Mouse (Mus musculus) liver, embryonic 15.5 days (tissue): ENCODE results near the gene Ralgps1. TPM values are rescaled to one million over a fixed set of nuclear protein-coding genes. Genes with fewer than 3 reads are reported as not detected.
"Not testable (repeated sequence)": the region's sequence is repeated elsewhere in the genome, so short reads cannot be mapped to it uniquely, and the experiment has no call there.

Experiments used
- ATAC-seq: fragments of 200-750 bp; cut with Nextera tagmentation; 2 replicates; pipeline ENCODE4 v1.8.0; 2017; ENCODE audit warnings: moderate number of reproducible peaks, mild to moderate bottlenecking, moderate library complexity; ENCODE audit not compliant: insufficient read depth
- H3K27ac ChIP-seq: fragments of 300-500 bp; sonication (generic); replicated peaks from 2 replicates; pipeline ENCODE4 v1.5.1; 2015; ENCODE audit warnings: mild to moderate bottlenecking, inconsistent platforms
- H3K27me3 ChIP-seq: fragments of 300-500 bp; sonication (generic); 2 replicates; pipeline ENCODE4 v1.6.1; 2015; ENCODE audit warnings: mild to moderate bottlenecking, inconsistent platforms
- H3K36me3 ChIP-seq: fragments of 300-500 bp; sonication (generic); replicated peaks from 2 replicates; pipeline ENCODE4 v1.6.1; 2015; ENCODE audit warnings: moderate library complexity, mild to moderate bottlenecking, inconsistent platforms
- H3K4me1 ChIP-seq: fragments of 300-500 bp; sonication (generic); replicated peaks from 2 replicates; pipeline ENCODE4 v1.6.1; 2015; ENCODE audit warnings: inconsistent platforms
- H3K4me2 ChIP-seq: fragments of 300-500 bp; sonication (generic); 2 replicates; pipeline ENCODE4 v1.6.1; 2015; ENCODE audit warnings: moderate library complexity, mild to moderate bottlenecking, inconsistent platforms
- H3K4me3 ChIP-seq: fragments of 300-500 bp; sonication (generic); replicated peaks from 2 replicates; pipeline ENCODE4 v1.5.1; 2015; ENCODE audit warnings: mild to moderate bottlenecking, inconsistent platforms
- H3K9ac ChIP-seq: fragments of 300-500 bp; sonication (generic); 2 replicates; pipeline ENCODE4 v1.6.1; 2015; ENCODE audit warnings: moderate library complexity, mild to moderate bottlenecking, inconsistent platforms
- H3K9me3 ChIP-seq: fragments of 300-500 bp; sonication (generic); replicated peaks from 2 replicates; pipeline ENCODE4 v1.6.1; 2016; ENCODE audit warnings: inconsistent platforms
- WGBS: fragments of 180-500 bp; shearing (Covaris S2); methylation state at CpG from one replicate; pipeline ENCODE4 v1.1.7; 2015; ENCODE audit warnings: mixed read lengths; ENCODE audit not compliant: insufficient replicate concordance; 5-methylcytosine and 5-hydroxymethylcytosine counted together
- polyA plus RNA-seq: library from polyadenylated mRNA; unstranded; fragments of >200 nt; fragmentation: Nextera tagmentation; extraction: Ambion mirVana; gene quantifications from 2 replicates; pipeline ENCODE4 v1.2.1, GENCODE M21; 2015

The Ralgps1 gene
- polyA plus RNA-seq, 1 experiment from 2014 or later, result 0.90 TPM

DNA sequence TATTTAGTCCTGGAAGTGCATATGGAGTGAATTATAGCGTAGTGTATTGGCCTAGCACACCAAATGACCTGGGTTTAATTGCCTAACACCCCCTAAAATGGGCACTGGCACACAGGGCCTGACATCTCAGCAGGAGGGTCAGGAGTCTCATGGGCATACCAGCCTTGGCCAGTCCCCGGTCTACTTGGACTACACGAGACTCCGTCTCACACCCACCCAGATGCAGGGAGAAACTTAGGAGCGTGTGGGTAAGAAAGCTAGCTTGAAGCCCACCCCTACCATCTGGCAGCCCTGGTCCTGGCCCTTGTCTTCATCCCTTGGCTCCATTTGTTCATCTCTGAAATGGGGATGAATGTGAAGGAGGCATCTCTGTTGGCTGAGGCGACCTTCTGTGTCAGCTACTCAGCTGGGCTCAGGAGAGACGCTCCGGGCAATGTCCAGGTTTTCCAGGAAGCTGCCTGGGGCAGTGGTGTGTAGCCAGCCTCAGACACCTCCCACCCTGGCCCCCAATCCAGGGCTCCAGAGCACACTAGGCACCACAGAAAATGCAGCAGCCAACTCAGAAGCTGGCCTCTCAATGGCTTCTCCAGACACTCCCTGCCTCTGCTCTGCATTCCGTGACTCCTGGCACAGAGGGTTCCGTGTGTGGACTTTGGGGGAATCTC, 150.5 kb downstream of the Ralgps1 start:
- Histone ChIP-seq H3K4me3 (no peak overlapping the region), H3K9me3 (no peaks in the 10 kb centered on the region), H3K27me3 (0 out of 2 replicates have a peak, but pooled peaks cover 4% of the 10 kb centered on the region), H3K4me2 (no peak overlapping the region), H3K36me3 (no peaks in the 10 kb centered on the region), H3K9ac (no peak overlapping the region), H3K4me1 (peaks cover 14% of the 10 kb centered on the region), H3K27ac (no peak overlapping the region)
- 74% methylated on average over 10 of the region's 10 CpGs for WGBS
- ATAC-seq, result no peak

DNA sequence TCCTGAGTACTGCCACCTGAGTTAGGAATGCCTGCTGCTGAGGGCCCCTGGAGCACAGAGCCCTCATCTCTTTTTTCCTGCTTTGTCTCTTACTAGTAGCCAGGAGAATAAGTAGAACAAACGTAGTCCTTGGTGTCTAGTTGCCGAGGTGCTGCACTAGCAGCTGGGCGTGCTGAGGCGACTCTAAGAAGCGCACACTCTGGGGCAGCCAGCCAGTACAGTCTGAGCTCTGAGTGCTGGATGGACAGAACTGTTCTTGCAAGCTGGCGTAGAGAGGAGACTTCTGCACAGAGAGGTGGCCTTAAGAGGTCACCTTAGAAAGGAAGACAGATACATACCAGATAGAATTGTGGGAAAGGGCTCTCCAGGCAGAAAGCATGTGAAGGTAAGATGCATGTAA, 151.0 kb downstream of the Ralgps1 start:
- no peaks in the 10 kb centered on the region for H3K36me3 ChIP-seq
- no peak overlapping the region for H3K4me3 ChIP-seq
- H3K27ac ChIP-seq, result no peak overlapping the region
- H3K4me1 ChIP-seq, result peaks cover 19% of the 10 kb centered on the region
- no peak for ATAC-seq
- H3K27me3 ChIP-seq, result 0 out of 2 replicates have a peak, but pooled peaks cover 4% of the 10 kb centered on the region
- H3K9me3 ChIP-seq, result no peaks in the 10 kb centered on the region
- 74% methylated on average over 6 of the region's 6 CpGs for WGBS
- H3K9ac ChIP-seq, result no peak overlapping the region
- no peak overlapping the region for H3K4me2 ChIP-seq

DNA sequence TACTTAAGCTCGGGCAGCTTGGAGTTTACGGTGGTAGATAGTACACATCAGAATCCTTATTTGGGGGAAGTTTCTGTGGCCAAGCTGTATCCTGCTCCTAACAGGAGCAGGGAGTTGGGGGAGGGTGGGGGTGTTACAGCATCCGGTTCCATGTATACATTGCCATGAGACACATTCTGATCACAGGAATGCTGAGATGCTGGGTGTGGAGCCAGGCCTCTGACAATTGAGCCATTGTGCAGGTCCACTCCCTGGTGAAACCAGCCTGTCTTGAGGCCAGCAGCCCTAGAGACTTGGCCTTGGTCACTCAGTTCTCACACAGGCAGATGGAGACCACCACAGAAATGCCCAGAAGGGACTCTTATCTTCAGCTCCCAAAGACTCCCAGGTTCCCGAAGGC, 151.6 kb downstream of the Ralgps1 start:
- no peak overlapping the region for H3K27ac ChIP-seq
- peaks cover 21% of the 10 kb centered on the region for H3K4me1 ChIP-seq
- WGBS, result 62% methylated on average over 4 of the region's 4 CpGs
- no peak overlapping the region for H3K9ac ChIP-seq
- H3K36me3 ChIP-seq, result no peaks in the 10 kb centered on the region
- H3K4me3 ChIP-seq, result no peak overlapping the region
- ATAC-seq, result no peak
- no peaks in the 10 kb centered on the region for H3K9me3 ChIP-seq
- no peak overlapping the region for H3K4me2 ChIP-seq
- 0 out of 2 replicates have a peak, but pooled peaks cover 4% of the 10 kb centered on the region for H3K27me3 ChIP-seq

DNA sequence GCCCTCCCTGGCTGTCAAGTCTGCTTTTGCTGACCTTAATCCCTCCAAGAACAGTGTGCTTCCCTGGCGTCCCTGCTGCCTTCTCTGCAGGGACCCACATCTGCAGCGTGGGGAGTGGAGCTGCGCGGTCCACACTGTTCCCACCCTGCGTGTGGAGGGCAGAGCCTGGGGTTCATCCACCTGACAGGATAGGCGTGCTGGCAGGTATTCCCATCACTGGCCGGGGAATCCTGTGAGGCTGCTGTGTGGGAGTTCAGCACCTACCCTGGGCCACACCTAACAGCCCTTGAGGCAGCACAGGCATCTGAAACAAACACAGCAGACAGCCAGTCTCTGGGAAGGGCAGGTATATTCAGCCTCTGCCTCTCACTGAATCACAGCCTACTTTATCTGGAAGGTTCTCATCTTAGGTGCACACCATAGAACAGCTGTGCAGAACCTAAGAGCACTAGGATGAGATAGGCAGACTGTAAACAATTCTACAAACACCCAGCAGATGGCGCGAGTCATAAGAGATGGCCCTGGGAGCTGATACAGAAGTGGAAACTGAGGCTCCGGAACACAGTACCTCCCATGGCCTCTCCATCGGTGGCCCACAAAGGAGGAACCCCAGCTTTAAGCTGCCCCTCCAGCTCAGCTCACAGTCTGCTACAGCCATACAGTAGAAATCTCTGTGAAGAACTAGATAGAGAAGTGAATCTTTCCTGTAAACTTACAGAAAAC, 152.2 kb downstream of the Ralgps1 start:
- ATAC-seq, result no peak
- WGBS, result 56% methylated on average over 11 of the region's 11 CpGs
- Histone ChIP-seq H3K27me3 (0 out of 2 replicates have a peak, but pooled peaks cover 4% of the 10 kb centered on the region), H3K9me3 (no peaks in the 10 kb centered on the region), H3K4me1 (peaks cover 21% of the 10 kb centered on the region), H3K4me2 (no peak overlapping the region), H3K27ac (no peak overlapping the region), H3K36me3 (no peaks in the 10 kb centered on the region), H3K9ac (no peak overlapping the region), H3K4me3 (no peak overlapping the region)

DNA sequence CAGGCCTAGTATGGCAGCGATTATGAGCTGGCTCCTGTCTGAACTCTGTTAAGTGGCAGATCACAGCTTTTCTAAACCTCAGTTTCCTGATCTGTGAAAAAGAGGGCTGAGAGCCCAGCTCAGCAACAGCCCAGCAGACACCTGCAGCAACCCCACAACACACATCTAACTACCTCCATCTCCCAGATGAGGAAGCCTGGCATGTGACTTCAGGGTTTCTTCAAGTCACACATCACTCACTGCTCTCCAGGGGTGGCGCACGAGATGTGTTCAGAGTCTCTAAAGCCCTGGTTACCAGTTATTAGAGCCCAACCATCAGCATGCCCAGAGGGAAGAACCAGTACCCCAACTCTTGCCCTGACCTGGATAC, 153.9 kb downstream of the Ralgps1 start:
- Histone ChIP-seq H3K4me2 (peak overlapping the region; percentile 45; the same call in 1 of the 2 replicates), H3K27ac (no peak overlapping the region), H3K9ac (no peak overlapping the region), H3K4me1 (peaks cover 21% of the 10 kb centered on the region), H3K36me3 (no peaks in the 10 kb centered on the region), H3K9me3 (no peaks in the 10 kb centered on the region), H3K27me3 (0 out of 2 replicates have a peak, but pooled peaks cover 4% of the 10 kb centered on the region), H3K4me3 (no peak overlapping the region)
- WGBS, result 49% methylated on average over 3 of the region's 3 CpGs
- no peak for ATAC-seq

DNA sequence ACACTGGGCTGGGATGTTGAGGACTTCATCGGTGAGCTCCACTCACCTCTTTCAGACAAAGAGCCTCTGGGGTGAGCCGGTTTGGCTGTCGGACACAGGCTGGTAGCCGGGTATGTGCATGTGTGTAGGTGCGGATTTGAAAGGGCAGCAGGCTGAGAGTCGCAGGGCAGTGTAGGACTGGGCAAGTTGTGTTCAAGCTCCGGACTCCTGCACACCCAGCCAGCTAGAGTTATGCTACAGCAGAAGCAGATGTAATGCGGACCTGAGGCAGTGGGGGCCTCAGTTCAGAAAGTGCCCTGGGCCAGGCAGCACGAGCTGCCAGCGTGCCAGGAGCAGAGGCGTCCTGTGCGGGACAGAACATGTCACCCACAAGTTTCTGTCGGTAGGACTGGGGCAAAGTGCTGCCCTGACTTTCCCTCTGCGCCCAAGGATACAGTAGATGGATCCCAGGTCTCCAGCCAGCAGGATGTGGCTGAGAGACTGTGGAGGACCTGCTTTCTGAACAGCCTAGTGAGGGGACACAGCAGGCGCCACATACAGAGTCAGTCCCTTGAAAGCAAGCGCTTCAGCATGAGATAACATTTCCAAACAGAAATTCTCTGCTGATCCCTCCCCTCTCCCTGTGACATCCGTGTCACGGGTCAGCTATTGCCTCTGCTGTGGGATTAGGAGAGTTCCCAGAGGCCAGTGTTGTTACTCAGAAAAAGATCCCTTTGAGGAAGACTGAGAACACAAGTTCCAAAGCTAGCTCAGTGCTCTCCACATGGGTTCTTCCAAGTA, 154.5 kb downstream of the Ralgps1 start:
- H3K9me3 ChIP-seq, result no peaks in the 10 kb centered on the region
- H3K4me1 ChIP-seq, result peaks cover 21% of the 10 kb centered on the region
- 0 out of 2 replicates have a peak, but pooled peaks cover 4% of the 10 kb centered on the region for H3K27me3 ChIP-seq
- no peak overlapping the region; the same call in 1 of the 2 replicates for H3K27ac ChIP-seq
- peak overlapping the region; percentile 39 for H3K4me3 ChIP-seq
- peak overlapping the region; percentile 45 for H3K4me2 ChIP-seq
- ATAC-seq, result no peak; the same call in 1 of the 2 replicates
- 47% methylated on average over 18 of the region's 18 CpGs for WGBS
- H3K36me3 ChIP-seq, result no peaks in the 10 kb centered on the region
- no peak overlapping the region for H3K9ac ChIP-seq

DNA sequence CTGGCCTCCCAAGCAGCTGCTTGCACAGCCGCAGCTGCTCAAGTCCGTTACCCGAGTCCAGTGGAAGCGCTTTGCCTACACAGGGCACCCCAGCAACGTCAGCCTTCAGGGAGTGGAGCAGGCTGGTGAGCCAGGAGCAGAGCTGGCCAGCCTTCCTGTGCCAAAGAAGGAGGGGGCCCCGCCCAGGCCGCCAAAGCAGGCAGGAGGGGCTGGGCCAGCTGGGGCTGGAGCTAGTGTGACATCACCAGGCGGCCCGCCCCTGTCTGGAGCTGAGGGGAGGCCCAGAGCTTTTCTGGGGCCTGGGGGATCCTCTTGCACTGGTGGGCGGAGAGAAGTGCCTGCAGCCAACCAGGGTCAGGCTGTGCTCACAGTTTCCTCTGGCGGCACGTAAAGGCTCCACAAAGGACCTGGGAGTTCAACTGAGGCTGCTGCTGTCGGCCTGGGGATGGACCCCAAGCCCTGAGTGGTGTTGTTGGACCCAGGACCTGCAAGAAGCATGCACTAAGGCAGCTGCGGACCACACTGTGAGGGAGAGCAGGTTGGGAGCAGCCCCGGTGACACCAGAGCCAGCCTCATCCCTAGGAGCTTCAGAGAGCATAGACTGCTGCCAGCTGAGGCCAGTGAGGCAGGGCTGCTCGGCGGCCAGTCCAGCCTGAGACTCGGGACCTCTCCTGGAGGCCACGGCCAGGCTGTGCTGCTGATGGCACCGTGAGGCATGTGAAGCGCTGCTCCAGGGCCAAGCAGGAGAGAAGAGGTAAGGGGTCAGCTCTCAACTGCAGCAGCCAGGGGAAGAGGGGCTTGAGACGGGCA, 155.4 kb downstream of the Ralgps1 start, which contains the start of gene Angptl2:
Angptl2 (plus strand) TSS at position 370 of the 810 bp plus-strand sequence.
- 0 out of 2 replicates have a peak, but pooled peaks cover 4% of the 10 kb centered on the region for H3K27me3 ChIP-seq
- peak within 1 kb of the TSS; percentile 39 for H3K4me3 ChIP-seq
- H3K4me1 ChIP-seq, result peaks cover 28% of the 10 kb centered on the region
- no peaks in the 10 kb centered on the region for H3K36me3 ChIP-seq
- peak within 1 kb of the TSS; percentile 14; the same call in 1 of the 2 replicates for H3K27ac ChIP-seq
- peak within 1 kb of the TSS; percentile 45 for H3K4me2 ChIP-seq
- H3K9me3 ChIP-seq, result no peaks in the 10 kb centered on the region
- 3% methylated on average over 22 of the region's 22 CpGs for WGBS
- ATAC-seq, result peak; percentile 71
- no peak within 1 kb of the TSS for H3K9ac ChIP-seq

DNA sequence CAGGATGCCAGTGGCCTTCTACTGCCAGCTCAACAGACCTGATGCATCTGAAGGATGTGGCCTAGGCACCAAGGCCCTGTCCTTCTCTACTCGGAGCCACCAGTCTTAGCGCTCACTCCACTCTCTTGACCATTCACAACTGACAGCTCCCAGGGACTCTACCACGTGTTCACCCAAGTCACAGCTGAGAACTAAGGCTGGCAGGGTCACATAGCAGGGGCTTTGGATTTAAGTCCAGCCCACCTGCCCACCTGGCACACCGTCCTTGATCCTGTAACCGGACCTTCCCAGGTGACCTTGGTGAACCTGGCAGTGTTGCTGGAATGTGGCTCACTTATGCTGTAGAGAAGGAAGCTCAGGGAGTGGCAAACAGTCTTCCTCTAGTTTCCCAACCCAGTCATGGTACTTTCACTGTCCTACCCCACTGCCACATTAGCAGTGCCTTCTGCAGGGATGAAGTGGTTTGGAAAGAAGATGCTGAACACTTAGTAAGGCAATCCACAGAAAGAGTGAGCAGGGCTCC, 156.0 kb downstream of the Ralgps1 start:
- H3K27ac ChIP-seq, result no peak overlapping the region
- H3K36me3 ChIP-seq, result no peaks in the 10 kb centered on the region
- 66% methylated on average over 5 of the region's 5 CpGs for WGBS
- H3K27me3 ChIP-seq, result 0 out of 2 replicates have a peak, but pooled peaks cover 4% of the 10 kb centered on the region
- peak overlapping the region; percentile 45 for H3K4me2 ChIP-seq
- H3K4me1 ChIP-seq, result peaks cover 28% of the 10 kb centered on the region
- no peaks in the 10 kb centered on the region for H3K9me3 ChIP-seq
- no peak for ATAC-seq
- H3K9ac ChIP-seq, result no peak overlapping the region
- no peak overlapping the region for H3K4me3 ChIP-seq

DNA sequence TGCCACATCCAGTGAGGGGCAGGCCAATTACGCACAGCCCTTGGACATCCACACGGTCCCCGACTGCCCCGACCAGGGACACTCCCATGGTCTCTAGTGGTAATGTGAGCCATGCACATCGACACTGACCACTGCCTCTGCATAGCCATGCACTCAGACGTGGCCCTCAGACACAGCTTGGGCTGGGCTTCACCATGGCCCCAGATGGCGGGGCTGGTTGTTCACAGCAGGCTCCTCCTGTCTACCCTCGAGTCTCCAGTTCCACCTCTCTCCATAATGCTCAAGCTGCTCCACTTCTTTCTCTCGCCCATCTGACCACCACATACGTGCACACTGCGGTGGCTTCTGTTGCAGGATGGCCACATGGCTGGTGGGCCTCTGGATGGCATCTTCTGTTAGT, 160.0 kb downstream of the Ralgps1 start:
- 77% methylated on average over 11 of the region's 11 CpGs for WGBS
- H3K4me1 ChIP-seq, result peaks cover 19% of the 10 kb centered on the region
- H3K9ac ChIP-seq, H3K36me3 ChIP-seq, H3K9me3 ChIP-seq, H3K4me2 ChIP-seq, H3K4me3 ChIP-seq, H3K27ac ChIP-seq, H3K27me3 ChIP-seq: not testable (repeated sequence)
- ATAC-seq, result peak; percentile 15; the same call in 1 of the 2 replicates

DNA sequence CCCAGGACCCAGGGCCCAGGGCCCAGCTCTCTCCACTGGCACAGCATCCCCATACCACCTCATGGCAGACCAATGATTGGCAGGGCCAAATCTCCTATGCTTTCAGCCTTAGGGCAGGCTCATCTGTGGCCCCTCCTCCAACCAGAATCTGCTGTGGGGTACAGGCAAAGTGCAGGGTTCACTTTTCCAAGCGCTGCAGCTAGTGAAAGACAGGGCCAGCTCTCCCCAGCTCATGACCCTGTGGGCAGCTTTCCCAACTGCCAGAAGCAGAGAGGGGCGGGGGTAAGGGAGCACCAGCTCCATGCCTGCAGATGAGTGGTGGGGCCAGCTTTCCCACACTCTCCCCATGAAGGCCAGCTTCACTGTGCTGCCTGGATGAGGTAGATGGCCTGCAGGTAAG, 160.4 kb downstream of the Ralgps1 start:
- no peaks in the 10 kb centered on the region for H3K27me3 ChIP-seq
- ATAC-seq, result peak; percentile 77
- H3K36me3 ChIP-seq, result no peaks in the 10 kb centered on the region
- H3K27ac ChIP-seq, result no peak overlapping the region
- no peak overlapping the region for H3K9ac ChIP-seq
- no peak overlapping the region for H3K4me3 ChIP-seq
- peaks cover 14% of the 10 kb centered on the region for H3K4me1 ChIP-seq
- H3K4me2 ChIP-seq, result no peak overlapping the region
- 36% methylated on average over 2 of the region's 2 CpGs for WGBS
- H3K9me3 ChIP-seq, result no peaks in the 10 kb centered on the region
